Mouse (Mus musculus): Measurements from ENCODE around the gene Phtf2.

GRCm38 (mm10) chr5:20753096-20753495, 128.8 kb downstream of the Phtf2 start:
- TF ChIP-seq CTCF (IDR thresholded peaks at IDR 0.05; ENCODE audit: extremely low read depth, insufficient read depth, insufficient read length, insufficient replicate concordance) (no peak), POLR2A (IDR thresholded peaks at IDR 0.05; ENCODE audit: low read depth, low read length) (no peak)

All from spleen, adult 2 months (tissue).